Mouse (Mus musculus): ENCODE measurements around the gene Papln. TPM values are rescaled to one million over a fixed set of nuclear protein-coding genes. Genes with fewer than 3 reads are reported as not detected.

The Papln gene
- polyA plus RNA-seq (2012; rRNA removed) = 2.5 and 7.3 TPM in 2 replicates

GRCm38 (mm10) chr12:83763311-83764043, at the start of gene Papln:
Gene Papln (plus strand): TSS chr12:83763634.
- DNase-seq (ENCODE audit: low read depth, low spot score) = no peak
- WGBS = 4% methylated on average over 30 of the region's 31 CpGs

DNA sequence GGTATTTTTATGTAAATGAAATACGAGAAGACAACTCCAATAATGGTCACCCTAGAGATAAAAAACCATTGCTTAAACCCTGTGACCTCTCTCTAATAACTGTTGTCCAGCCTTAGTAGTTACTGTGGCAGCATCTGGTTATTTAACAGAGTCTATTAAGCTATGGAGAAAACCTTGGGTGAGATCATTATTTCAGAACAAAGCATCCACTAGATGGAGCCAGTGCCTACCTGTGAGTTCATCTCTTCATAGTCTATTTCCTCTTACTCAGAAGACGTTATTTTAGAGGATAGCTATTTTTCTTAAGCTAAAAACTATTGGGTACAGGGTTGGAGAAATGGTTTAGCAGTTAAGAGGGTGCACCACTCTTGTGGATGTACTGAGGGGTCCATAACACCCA, 49.7 kb upstream of the Papln start:
- 32% methylated on average over 2 of the region's 2 CpGs for whole genome bisulfite sequencing
- no peak for DNase-seq (ENCODE audit: low read depth, low spot score)

- WGBS = 86% methylated on average over 15 of the region's 15 CpGs
Observed at GRCm38 (mm10) chr12:83716416-83717184, 46.8 kb upstream of the Papln start.

DNA sequence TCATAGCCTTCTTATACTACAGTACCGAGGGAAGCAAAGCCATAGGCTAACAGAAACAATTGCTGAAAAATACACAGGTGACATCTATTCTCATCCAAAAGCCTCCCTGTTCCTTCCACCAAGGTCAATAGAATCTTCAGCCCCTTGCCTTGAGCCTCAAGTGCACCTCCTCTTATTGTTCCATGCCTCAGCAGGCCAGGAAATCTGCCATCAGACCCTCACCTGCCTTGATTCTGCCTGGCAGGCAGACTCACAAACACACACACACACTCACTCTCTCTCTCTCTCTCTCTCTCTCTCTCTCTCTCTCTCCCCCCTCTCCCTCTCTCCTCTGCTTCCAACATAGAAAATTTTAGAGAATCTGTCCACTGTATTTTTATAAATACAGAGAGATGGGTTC, 44.0 kb upstream of the Papln start:
- no peak for DNase-seq (ENCODE audit: low read depth, low spot score)
- WGBS = 96% methylated on average over 1 of the region's 1 CpGs

More at GRCm38 (mm10) chr12:83716416-83717184, 46.8 kb upstream of the Papln start:
- DNase-seq (ENCODE audit: low read depth, low spot score) = no peak

DNA sequence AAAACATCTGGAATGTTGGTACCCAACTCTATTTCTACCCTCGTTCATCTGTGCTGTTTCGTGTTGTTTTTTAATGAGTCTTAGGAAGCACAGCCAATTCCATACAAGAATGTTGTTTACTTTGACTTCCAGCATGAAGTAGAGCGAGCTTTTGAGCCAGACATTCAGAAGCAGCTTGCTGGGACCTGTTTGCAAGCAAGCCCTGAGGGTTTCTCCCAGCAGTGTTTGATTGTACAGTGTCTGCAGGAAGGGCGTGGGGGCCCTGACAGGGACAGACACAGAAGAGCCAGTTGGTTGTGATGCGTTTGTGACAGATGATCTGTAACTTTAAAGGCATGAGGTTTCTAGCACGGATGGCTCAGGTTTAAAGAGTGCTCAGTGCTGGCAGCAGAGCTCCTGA, 42.2 kb upstream of the Papln start:
- no peak for DNase-seq (ENCODE audit: low read depth, low spot score)
- 59% methylated on average over 6 of the region's 6 CpGs for WGBS

GRCm38 (mm10) chr12:83723037-83723436, 40.4 kb upstream of the Papln start:
- 84% methylated on average over 3 of the region's 3 CpGs for WGBS

GRCm38 (mm10) chr12:83726510-83727308, 36.7 kb upstream of the Papln start:
- DNase-seq (ENCODE audit: low read depth, low spot score) = no peak
- 61% methylated on average over 12 of the region's 12 CpGs for WGBS

More at GRCm38 (mm10) chr12:83723037-83723436, 40.4 kb upstream of the Papln start:
- DNase-seq (ENCODE audit: low read depth, low spot score) = no peak

- no peak for DNase-seq (ENCODE audit: low read depth, low spot score)
- 85% methylated on average over 5 of the region's 5 CpGs for WGBS
Observed at GRCm38 (mm10) chr12:83732225-83732624, 31.2 kb upstream of the Papln start.

- DNase-seq (ENCODE audit: low read depth, low spot score) = no peak
- WGBS = 86% methylated on average over 10 of the region's 10 CpGs
Observed at GRCm38 (mm10) chr12:83734047-83734446, 29.4 kb upstream of the Papln start.

- WGBS = 61% methylated on average over 8 of the region's 8 CpGs
- DNase-seq (ENCODE audit: low read depth, low spot score) = no peak
Observed at GRCm38 (mm10) chr12:83736236-83736635, 27.2 kb upstream of the Papln start.

- 90% methylated on average over 1 of the region's 1 CpGs for WGBS
- no peak for DNase-seq (ENCODE audit: low read depth, low spot score)
Observed at GRCm38 (mm10) chr12:83738651-83739050, 24.8 kb upstream of the Papln start.

- WGBS = 75% methylated on average over 5 of the region's 5 CpGs
- DNase-seq (ENCODE audit: low read depth, low spot score) = no peak
Observed at GRCm38 (mm10) chr12:83741722-83742121, 21.7 kb upstream of the Papln start.

GRCm38 (mm10) chr12:83742834-83743233, 20.6 kb upstream of the Papln start:
- DNase-seq (ENCODE audit: low read depth, low spot score) = no peak
- WGBS = 64% methylated on average over 4 of the region's 4 CpGs

GRCm38 (mm10) chr12:83743712-83744111, 19.7 kb upstream of the Papln start:
- DNase-seq (ENCODE audit: low read depth, low spot score) = no peak
- WGBS = 80% methylated on average over 3 of the region's 3 CpGs

DNA sequence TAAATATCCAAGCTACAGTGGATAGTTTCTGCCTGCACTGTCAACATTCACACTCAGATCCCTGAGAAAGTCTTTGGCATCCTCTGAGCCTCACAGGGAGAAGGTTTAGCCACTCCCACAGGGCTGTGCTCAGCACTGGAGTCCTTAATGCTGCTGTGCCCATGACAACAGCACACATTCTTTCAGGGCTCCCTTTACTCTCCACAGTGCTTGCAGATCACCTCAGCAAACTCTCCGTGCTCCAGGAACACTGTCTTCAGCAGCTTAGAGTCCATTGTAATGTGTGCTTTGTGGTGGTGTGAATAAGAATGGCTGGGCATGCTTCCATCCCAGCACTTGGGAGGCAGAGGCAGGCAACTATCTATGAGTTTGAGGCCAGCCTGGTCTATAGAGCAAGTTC, 14.2 kb upstream of the Papln start:
- WGBS = 73% methylated on average over 1 of the region's 1 CpGs
- no peak for DNase-seq (ENCODE audit: low read depth, low spot score)

- DNase-seq (ENCODE audit: low read depth, low spot score) = no peak
- WGBS = 4% methylated on average over 2 of the region's 2 CpGs
Observed at GRCm38 (mm10) chr12:83752495-83752894, 10.9 kb upstream of the Papln start.

DNA sequence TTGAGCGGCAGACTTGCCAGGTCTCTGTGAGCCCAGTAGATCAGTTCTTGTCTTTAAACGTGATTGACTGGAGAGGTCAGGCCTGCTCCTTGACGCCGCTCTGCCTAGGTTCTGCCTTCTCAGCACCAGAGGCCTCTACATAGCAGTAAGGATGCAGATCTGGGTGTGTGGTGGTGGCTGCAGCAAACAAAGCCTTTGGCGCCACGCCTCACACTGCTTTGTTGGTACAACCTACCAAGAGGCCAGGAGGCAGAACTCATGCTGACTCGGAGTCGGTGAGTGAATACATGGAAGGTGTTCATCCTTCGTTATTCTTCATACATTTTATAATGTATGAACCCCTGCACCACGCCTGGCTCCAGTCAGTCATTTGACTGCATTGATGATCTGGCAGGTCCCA, 4.7 kb upstream of the Papln start:
- DNase-seq (ENCODE audit: low read depth, low spot score) = no peak
- 77% methylated on average over 10 of the region's 10 CpGs for WGBS

GRCm38 (mm10) chr12:83760201-83760600, 3.2 kb upstream of the Papln start:
- no peak for DNase-seq (ENCODE audit: low read depth, low spot score)
- 58% methylated on average over 2 of the region's 2 CpGs for WGBS

DNA sequence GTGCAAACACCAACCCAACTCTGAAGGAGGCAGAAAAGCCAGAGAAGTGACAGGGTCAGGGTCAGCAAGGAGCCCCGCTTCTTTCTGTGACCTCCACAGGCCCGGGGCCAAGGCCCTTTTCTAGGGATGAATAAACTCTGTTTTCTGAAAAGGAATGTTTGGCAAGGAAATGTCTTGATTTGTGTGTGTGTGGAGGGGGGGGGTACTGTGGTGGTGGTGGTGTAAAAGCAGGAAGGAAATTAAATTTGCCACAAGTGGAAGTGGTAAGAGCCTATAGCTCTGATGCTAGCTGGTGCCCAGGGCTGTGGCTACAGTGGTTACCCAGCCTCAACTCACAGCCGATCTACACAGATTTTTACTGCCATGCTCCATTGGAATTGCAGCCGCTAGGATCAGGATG, 728 bp upstream of the Papln start:
- WGBS = 21% methylated on average over 4 of the region's 4 CpGs
- no peak for DNase-seq (ENCODE audit: low read depth, low spot score)

- 5% methylated on average over 14 of the region's 14 CpGs for WGBS
- DNase-seq (ENCODE audit: low read depth, low spot score) = no peak
Observed at GRCm38 (mm10) chr12:83764044-83764365, 571 bp downstream of the Papln start.
